Mouse (Mus musculus): ENCODE measurements around the gene Slco1a6.

The Slco1a6 gene

DNA sequence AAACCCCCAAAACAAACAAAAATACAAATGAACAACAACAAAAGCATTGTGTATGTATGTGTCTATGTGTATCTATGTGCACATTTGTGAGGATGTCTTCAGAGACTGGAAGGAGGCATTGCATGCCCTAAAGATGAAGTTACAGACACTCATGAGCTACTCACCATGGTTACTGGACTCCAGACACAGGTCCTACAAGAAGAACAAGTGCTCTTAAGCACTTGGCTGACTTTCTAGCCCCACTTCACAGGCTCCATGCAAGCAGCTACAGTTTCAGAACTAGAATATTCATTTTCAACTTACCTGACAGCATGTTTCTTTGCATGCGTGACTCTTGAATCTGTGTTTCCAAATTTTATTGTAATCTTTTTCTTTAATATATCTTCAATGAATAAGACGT lies 172.6 kb downstream of the Slco1a6 start:
- DNase-seq (ENCODE audit: low spot score), result no peak

Data from adipocyte (in vitro differentiated cells).